Mouse (Mus musculus) monocyte, adult 2 months (primary cell): Measurements from ENCODE around the gene Samd13.
A peak's percentile ranks its signal among the peaks of the same experiment; 100 is the strongest.

Experiments
- DNase-seq, 2 experiments: peaks; one replicate each; pipeline ENCODE4 v3.0.0; 2022; ENCODE audit warnings: low spot score in 2 of 2, low read depth in 1 of 2

Gene Samd13

DNA sequence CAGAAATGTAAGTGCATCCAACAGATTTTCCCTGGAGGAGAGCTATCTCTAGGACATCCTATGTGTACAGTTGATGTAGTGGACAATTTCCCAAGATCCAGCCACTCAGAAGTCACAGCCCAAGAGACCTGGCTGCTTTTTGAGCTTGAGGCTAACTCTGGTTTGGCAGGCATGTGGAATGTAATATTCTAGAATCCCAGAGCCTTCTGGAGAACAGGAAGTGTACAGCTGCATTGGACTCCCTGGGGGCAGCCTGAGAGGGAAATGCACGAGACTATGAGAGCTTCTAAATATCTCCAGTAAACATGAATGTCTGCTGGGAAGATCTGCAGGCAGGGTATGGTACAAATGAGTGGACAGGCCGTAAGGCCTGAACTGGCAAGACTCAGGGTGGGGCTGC is 14.3 kb downstream of the Samd13 start:
- no peak for DNase-seq

DNA sequence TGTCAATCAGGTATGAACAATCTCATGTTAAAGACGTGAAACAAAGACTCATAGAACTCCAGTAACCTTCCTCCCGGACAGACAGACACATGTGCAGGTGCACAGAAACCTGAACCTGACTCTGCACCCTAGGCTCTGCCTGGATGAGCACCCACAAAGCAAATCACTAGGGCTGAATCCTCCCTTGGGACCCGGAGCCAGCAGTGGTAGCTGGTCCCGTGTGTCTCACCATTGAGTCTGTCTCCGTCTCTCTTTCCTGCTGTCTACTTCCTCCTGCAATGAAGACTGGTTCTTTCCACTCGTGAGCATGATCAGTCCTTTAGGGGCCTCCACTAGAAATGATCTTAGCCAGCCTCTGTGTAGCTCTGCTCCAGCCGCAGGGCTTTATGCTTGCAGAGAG is 23.5 kb downstream of the Samd13 start:
- no peak for DNase-seq

DNA sequence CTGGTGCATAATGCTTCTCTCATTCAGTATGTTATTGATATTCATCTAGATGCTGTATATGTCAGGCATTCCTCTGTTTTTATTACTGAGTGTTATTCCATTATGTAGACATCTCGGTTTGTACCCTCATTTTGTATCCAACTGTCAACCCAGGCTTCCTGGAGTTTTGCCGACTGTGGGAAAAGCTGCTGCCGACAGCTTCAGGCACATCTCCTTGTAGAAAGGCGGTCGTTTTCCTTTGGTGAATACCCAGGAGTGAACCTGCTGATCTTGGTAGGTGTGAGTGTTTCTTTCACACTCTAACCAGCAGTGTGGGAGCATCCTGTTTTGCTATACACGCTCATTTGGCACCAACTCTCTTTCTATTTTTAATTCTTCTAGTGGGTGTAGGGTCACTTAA is 24.4 kb downstream of the Samd13 start:
- DNase-seq, result no peak

DNA sequence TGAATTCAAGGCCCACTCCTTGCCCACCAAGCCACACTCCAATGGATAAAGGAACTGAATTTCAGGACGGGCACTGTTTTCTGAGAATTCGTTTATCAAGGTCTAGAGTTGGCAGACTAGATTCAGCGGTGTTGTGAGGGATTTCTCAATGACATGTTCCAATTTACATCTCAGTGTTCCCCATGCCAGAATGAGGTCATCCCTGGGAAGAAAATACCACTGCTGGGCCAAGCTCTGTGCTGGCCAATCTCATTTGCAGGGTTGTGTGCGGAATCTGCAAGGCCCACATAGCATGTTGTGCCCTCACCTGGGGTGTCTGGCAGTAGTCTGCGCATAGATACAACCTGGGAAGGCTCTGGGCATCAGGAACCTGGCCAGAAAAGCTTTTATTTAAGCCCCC is 26.1 kb downstream of the Samd13 start:
- DNase-seq, result no peak

DNA sequence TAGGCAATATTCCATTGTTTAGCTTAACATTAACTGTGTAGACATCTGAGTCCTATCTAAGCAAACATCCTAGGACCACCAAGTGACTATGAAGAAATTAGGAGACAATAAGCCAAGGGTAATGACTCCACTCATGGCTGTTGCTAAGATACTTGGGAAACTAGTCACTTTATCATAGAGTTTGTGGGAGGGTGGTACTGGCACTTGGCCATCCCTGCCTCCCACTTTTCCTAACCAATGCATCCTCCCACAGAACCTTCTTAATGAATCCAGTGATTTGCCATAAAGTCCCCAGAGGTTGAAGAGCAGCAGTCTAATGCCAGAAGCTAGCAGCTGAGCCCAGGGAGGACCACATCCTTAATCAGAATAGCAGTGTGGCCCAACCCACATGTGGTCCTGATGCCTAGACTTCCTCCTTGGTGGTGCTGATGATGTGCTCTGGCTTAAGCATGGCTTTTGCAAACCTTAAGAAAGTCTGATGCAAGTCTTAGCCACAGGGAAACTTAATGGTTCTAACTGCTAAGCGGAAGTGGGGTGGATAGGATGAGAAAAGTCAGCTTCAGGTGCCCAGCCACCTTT is 27.2 kb downstream of the Samd13 start:
- DNase-seq, result no peak

DNA sequence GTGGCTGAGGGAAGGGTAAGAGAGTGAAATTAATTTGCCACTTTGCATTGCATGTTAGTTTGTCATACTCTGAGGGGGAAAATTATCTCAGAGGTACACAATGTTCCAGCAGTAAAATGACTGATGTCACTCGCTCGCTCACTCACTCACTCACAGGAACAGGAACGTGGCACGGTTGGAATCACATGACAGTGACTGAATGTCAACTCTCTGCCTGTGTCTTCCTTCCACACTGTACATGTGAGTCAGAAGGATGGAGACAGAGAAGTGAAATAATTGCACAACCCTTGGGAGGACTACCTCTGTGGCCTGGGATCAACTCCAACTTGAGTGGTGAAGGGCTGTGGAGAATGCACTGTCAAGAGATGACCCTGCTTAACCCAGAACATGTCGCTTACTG is 28.0 kb downstream of the Samd13 start:
- DNase-seq, result peak; percentile 23 to 57

DNA sequence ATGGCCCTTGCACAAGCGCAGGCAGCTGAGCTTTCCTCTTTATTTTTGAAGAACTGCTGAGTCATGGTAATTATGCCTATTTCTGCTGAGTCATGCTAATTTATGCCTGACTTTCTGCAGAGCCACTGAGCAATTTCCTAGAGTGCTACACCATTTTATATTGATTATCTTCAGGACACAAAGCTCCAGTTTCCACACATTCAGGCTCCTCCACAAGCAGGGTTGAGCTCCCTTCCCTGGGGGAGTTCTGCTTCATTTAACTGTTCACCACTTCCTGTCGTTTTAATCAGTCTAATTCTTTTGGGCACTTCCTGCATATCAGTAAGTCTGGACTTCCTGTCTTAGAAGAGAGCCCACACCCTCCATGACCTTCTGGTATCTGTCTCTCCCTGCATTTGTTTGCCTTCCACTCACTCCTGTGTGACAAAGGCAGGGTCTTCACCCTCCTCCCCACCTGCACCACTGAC is 30.2 kb downstream of the Samd13 start:
- DNase-seq, result no peak

DNA sequence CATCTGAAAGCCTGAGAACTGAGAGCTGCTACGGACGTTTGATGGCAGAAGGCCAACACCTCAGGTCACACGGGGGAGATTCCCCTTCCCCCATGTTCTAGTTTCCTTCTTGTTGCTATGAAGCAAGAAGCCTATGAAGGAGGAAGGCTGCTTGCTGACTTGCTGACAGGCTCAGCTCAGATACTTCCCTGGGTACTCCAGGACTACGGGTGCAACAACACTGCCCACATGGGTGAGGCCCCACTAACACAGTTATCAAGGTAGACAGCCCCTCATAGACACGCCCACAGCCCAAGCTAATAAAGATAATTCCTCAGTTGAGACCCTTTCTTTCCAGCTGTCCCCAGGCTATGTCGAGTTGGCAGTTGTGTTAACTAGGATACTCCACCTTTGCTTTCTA is 31.7 kb downstream of the Samd13 start:
- no peak for DNase-seq

DNA sequence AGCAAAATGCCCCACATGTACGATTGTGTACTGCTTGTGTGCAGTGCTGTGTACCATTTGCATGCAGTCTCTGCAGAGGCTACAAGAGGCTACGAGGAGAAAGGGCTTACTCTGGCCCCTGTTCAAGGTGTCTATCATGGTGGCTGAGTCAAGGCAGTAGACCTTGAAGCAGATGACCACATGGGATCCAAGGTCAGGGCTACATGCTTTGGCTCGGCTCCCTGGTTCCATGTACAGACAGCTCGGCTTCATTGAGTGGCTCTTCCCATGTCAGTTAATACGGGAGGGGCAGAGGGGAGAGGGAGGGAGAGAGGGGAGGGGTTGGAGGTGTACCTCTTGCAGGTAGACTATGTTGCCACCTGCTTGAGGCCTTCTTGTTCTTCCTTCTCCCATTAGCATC is 33.0 kb downstream of the Samd13 start:
- DNase-seq, result no peak

DNA sequence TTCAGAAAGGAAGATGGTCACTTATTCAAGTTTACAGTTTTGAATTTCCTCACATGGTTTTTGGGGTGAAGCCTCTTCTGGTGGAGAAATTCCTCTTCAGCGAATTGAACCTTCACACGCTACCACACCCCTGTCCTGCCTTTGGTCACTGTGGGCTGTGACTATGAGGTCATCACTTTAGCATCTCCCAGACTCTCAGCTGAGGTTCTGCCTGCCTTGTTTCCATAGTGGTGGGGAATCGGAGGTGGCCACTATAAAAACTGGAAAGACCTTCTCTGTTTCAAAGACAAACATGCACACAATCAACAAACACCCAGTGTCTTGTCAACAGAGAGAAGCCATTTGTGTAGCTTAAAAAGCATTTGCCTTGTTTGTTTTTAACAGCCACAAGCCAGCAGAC is 34.2 kb downstream of the Samd13 start, which contains the start of gene 4930503B20Rik:
TSS of gene 4930503B20Rik (minus strand) at position 101 of the 400 bp plus-strand sequence.
- DNase-seq, result no peak

DNA sequence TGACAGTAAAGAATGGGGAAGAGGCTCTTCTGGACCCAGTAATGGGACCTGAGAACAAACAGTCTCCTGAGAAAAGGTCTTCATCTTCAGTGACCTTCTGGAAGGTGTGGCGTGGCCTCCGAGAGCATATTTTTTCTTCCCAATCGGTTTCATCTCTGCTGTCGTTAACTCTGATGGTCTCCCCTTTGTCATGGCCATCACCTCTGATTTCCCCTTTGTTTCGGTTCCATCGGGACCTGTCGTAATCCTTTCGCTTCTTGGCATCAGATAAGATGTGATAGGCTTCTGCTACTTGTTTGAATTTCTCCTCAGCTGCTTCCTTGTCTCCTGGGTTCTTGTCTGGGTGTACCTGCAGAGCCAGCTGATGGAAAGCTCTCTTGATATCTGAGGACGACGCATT is 34.7 kb downstream of the Samd13 start:
- no peak for DNase-seq

DNA sequence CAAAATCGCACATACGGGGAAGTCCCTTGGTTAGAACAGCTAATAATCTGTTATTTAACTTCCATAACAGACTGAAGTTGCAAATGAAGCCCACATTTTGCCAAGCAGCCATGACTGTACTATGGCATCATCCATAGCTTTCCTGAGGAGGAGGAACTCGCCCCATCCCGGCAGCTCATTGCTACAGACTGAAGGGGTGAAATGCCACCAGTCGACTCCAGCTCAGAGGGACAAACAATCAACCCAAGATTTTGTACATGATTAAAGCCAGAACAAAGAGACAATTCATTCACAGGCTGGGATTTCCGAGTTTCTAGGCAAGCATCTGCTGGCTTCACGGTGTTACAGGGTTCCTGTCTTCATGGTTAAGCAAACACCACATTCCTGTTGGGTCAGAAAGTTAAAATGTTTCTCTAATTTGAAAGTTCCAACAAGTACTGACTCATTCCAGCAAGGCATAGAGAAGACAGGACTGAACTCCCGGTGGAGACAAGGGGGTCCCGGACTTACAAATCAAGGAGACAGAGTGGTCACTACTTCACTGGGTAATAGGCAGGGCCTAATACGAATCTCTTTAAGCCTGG is 36.0 kb downstream of the Samd13 start:
- DNase-seq, result no peak

DNA sequence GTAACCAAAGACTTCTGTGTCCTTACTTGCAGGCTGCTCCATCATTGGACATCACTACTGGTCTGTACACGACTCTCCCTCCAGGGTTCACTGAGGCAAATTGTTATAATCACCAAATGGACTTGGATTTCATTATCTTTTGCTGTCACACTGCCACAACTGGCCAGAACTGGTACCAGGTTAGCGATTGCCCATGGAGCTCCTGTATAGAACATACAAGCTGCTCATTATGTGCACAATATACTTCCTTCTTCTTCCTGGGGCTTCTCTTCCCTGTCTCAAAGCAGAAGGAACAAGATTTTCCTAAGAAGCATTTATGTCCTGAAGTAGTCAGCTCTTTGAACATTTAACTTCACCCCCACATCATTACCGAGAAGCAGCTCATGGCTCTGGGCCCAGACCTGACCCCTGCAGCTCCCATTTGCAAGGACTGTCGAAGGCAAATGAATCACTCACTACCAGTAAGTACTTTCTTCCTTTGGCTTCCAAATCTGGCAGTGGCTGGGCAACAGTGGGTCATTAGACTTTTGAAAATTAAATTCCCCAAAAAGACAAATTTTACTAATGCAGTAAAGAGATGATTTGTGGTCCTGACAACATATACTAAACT is 43.5 kb downstream of the Samd13 start:
- DNase-seq, result no peak

DNA sequence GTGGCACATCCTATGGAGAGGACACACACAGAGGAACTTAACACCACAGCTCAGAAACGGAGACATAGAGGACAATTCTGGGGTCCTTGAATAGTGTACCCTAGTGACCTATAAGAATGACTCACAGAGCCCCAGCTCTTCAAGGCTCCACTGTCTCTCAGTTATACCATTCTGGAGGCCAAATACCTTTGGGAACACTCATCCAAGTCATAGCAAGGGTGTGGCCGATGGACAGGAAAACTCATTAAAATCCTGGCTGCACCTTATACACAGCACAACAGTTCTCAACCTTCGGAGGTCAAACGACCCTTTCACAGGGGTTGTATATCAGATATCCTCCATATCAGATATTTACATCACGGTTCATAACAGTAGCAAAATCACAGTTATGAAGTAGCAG is 52.9 kb downstream of the Samd13 start:
- DNase-seq, result no peak

DNA sequence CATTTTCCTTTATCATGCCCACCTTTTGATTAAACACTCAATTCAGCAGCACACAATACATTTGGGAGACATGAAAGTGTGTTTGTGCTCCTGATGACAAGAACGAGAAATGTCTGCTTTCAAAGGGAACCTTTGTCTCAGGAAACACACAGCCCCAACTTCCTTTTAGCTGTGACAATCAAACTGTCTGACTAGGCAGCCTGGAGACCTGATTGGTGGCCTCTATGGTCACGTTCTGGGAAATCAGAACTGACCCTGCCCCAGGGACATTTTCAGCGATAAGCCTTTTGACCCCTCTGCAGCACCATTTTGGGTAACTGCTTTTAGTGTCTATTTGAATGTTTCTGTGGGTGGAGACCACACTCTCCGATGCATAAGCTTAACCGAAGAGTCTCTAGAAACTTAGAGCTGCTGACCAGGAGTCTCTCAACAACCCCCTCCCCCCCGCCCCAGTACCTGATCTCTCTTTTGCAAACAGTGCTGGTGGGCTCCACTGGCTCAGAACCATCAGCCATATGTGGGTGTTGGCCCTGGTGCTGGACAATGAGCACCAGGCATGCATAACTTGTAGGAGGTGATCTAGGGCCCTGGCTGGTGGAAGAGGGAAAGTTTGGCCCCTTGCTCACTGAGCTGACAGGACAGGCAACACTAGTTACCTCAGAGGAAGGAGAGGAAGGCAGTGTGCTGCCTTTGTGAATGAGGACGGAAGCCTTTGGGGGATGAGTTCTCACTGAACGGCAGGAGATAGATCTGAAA is 57.0 kb downstream of the Samd13 start:
- DNase-seq, result no peak

DNA sequence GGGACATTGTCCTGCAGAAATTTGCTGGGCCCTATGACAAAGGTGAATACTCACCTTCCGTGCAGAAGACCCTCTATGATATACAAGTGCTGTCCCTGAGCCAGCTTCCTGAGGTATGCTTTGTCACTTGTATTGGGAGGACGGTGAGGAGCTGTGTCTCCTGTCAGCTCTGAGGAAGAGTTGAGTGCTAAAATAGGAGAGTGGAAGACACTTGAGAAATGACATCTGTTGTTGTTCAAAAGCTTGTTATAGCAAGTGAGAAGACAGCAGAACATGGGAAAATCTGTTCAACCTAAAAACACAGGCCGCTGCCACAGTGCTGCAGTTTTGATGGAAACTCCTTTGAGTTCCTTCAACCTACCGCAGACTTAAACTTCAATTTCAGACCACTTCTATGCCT is 59.6 kb downstream of the Samd13 start:
- no peak for DNase-seq

DNA sequence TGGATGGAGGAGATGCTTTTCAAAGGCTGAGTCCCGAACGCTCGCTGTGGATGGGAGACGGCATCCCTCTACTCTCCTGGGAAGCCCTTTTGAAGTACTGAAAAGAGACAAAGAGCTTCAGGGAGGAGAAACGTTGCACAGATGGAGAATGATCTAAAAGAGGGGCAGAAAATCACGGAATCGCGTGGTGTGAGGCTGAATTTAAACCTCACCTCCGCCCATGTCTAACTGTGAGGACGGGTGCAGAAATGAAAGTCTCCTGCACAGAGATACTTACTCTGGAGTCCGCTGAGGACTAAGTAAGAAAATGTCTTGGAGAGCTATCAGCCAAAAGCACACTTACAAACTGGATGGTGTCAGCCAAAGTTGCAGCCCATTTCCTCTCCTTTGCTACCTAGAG is 63.4 kb downstream of the Samd13 start:
- DNase-seq, result no peak

DNA sequence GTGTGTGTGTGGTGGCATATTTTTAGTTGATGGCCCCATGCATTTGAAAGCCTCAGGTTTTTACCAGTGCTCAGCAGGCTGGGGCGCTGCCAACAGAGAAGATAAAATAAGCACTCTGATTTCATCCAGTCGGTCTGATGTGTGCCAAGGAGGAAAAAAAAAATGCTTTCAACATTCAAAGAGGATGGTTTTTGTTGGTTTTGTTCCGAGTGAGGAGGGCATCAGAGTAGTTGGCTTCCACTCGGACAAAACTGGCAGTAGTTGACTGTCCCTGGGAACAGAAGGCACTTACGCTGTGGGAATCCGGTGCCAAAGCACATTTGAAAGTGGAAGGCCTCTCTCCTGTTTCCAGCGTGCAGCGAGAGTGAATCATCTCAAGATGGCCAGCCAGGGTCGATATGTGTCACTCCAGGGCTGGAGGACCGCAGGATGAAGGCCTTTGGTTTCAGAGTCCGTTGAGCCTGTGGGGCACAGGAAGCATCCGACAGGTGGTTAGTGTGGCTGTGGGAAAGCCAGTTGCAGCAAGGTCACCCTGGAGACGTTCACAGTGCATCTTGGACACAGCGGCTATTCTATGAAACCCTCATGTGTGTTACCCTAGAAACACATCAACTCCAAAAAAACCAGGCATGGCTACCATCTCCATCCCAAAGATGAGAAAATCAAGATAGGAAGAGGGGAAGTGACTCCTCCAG is 64.7 kb downstream of the Samd13 start:
- no peak for DNase-seq

DNA sequence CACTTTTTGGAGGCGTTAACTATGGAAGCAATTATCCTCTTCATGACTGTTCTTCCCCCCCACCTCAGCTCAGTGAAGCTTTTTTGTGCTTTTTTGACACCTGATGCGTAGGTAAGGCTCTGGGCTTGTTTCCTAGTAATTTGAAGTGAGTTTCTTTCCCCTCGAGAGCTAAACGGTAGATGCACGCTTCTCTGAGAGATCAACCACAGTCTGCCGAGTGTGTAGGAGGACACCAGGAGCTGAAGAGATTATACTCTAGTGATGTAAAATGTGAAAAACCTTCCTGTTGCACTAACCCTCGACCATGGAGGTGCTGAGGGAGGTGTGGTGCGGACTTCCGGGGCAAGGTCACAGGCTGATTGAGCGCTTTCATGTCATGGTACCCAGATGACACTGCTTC is 65.3 kb downstream of the Samd13 start:
- DNase-seq, result no peak

DNA sequence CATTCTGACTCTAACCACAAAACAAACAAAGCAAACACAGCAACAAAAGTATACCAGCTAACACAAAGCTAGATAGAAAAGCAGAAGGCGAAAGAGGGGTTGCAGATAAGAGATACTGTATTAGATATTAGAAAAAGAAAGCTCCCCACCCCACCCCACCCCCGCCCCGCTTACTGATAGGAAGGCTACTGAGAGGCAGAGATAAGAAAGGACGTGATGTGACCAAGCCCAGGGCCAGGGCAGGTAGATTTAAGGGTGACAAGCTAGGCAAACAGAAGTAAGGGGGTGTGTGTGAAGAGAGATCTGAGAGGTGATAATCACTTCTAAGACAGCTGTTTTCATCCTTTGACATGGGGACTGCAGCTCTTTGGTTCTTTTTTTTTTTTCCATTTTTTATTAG is 67.0 kb downstream of the Samd13 start:
- DNase-seq, result no peak

DNA sequence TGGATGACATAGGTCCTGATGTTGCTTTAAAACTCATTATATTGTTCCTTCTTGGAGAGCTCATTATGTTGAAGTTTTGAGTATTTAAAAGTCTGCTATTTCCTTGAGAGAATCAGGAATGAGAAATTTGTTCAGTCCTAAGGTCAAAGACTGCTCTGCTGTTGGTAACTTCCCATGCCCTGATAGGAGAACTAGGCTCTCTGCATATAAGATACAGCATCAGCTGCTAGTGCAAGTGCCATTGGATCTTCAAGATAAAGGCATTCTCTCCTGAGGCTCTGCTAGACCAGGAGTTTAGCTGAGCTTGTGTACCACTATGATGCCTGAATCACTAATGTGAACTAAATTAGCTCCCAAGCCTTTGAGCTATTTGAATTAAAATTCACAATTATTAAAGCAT is 67.4 kb downstream of the Samd13 start:
- no peak for DNase-seq
